Mouse (Mus musculus): ENCODE results near the gene Fus. TPM values are rescaled to one million over a fixed set of nuclear protein-coding genes. Genes with fewer than 3 reads are reported as not detected.

Fus gene
- 25.6 and 318 TPM in 2 replicates for polyA plus RNA-seq (2012; ENCODE audit: insufficient read depth, low replicate concordance)

- no peaks in the 10 kb centered on the region for H3K27me3 ChIP-seq (replicated peaks)
- H3K4me3 ChIP-seq (replicated peaks), result peak within 1 kb of the TSS; percentile 99
- peaks cover 31% of the 10 kb centered on the region for H3K36me3 ChIP-seq (replicated peaks; ENCODE audit: low read length)
- no peaks in the 10 kb centered on the region for H3K9me3 ChIP-seq
- H3K4me1 ChIP-seq, result peaks cover 37% of the 10 kb centered on the region
- no peak for TF ChIP-seq GATA1 (IDR thresholded peaks at IDR 0.05; ENCODE audit: borderline replicate concordance, low read length)
- TF ChIP-seq FLI1 (IDR thresholded peaks at IDR 0.05; ENCODE audit: low read length), result no peak; the same call in 1 of the 2 replicates
These were observed at the start of gene Fus for GRCm38 (mm10) chr7:127967004-127967921. Gene Fus (plus strand): TSS chr7:127967457.

- H3K9me3 ChIP-seq, result no peaks in the 10 kb centered on the region
- H3K36me3 ChIP-seq (replicated peaks; ENCODE audit: low read length), result peaks cover 75% of the 10 kb centered on the region
- no peaks in the 10 kb centered on the region for H3K27me3 ChIP-seq (replicated peaks)
- H3K4me1 ChIP-seq, result peaks cover 33% of the 10 kb centered on the region
- TF ChIP-seq GATA1 (IDR thresholded peaks at IDR 0.05; ENCODE audit: borderline replicate concordance, low read length), result no peak
- no peak for TF ChIP-seq FLI1 (IDR thresholded peaks at IDR 0.05; ENCODE audit: low read length)
- no peak overlapping the region for H3K4me3 ChIP-seq (replicated peaks)
These were observed 49.1 kb upstream of the Fus start for GRCm38 (mm10) chr7:127918203-127918602.

GRCm38 (mm10) chr7:127919290-127919689 is 48.0 kb upstream of the Fus start:
- TF ChIP-seq FLI1 (IDR thresholded peaks at IDR 0.05; ENCODE audit: low read length) (no peak), GATA1 (IDR thresholded peaks at IDR 0.05; ENCODE audit: borderline replicate concordance, low read length) (no peak)
- Histone ChIP-seq H3K9me3 (no peaks in the 10 kb centered on the region), H3K27me3 (replicated peaks) (no peaks in the 10 kb centered on the region), H3K4me1 (peaks cover 29% of the 10 kb centered on the region), H3K36me3 (replicated peaks; ENCODE audit: low read length) (peaks cover 86% of the 10 kb centered on the region), H3K4me3 (replicated peaks) (no peak overlapping the region)

GRCm38 (mm10) chr7:127921516-127921915 is 45.7 kb upstream of the Fus start:
- Histone ChIP-seq H3K36me3 (replicated peaks; ENCODE audit: low read length) (peaks cover 88% of the 10 kb centered on the region), H3K27me3 (replicated peaks) (no peaks in the 10 kb centered on the region)
- TF ChIP-seq GATA1 (IDR thresholded peaks at IDR 0.05; ENCODE audit: borderline replicate concordance, low read length), result no peak
- no peak for TF ChIP-seq FLI1 (IDR thresholded peaks at IDR 0.05; ENCODE audit: low read length)

GRCm38 (mm10) chr7:127922451-127923275 is 44.6 kb upstream of the Fus start:
- TF ChIP-seq FLI1 (IDR thresholded peaks at IDR 0.05; ENCODE audit: low read length) (no peak), GATA1 (IDR thresholded peaks at IDR 0.05; ENCODE audit: borderline replicate concordance, low read length) (no peak)
- H3K4me3 ChIP-seq (replicated peaks), result no peak overlapping the region
- peaks cover 26% of the 10 kb centered on the region for H3K4me1 ChIP-seq
- H3K36me3 ChIP-seq (replicated peaks; ENCODE audit: low read length), result peaks cover 89% of the 10 kb centered on the region
- no peaks in the 10 kb centered on the region for H3K9me3 ChIP-seq
- H3K27me3 ChIP-seq (replicated peaks), result no peaks in the 10 kb centered on the region

More at GRCm38 (mm10) chr7:127921516-127921915, 45.7 kb upstream of the Fus start:
- H3K4me3 ChIP-seq (replicated peaks), result no peak overlapping the region
- peaks cover 21% of the 10 kb centered on the region for H3K4me1 ChIP-seq
- no peaks in the 10 kb centered on the region for H3K9me3 ChIP-seq

GRCm38 (mm10) chr7:127923714-127924113 is 43.5 kb upstream of the Fus start:
- TF ChIP-seq FLI1 (IDR thresholded peaks at IDR 0.05; ENCODE audit: low read length) (no peak), GATA1 (IDR thresholded peaks at IDR 0.05; ENCODE audit: borderline replicate concordance, low read length) (no peak)
- peaks cover 82% of the 10 kb centered on the region for H3K36me3 ChIP-seq (replicated peaks; ENCODE audit: low read length)

GRCm38 (mm10) chr7:127925252-127925651 is 42.0 kb upstream of the Fus start:
- no peak for TF ChIP-seq GATA1 (IDR thresholded peaks at IDR 0.05; ENCODE audit: borderline replicate concordance, low read length)
- TF ChIP-seq FLI1 (IDR thresholded peaks at IDR 0.05; ENCODE audit: low read length), result no peak
- H3K9me3 ChIP-seq, result no peaks in the 10 kb centered on the region
- peaks cover 72% of the 10 kb centered on the region for H3K36me3 ChIP-seq (replicated peaks; ENCODE audit: low read length)
- H3K4me1 ChIP-seq, result peaks cover 45% of the 10 kb centered on the region
- no peak overlapping the region for H3K4me3 ChIP-seq (replicated peaks)
- H3K27me3 ChIP-seq (replicated peaks), result peaks cover 8% of the 10 kb centered on the region

More at GRCm38 (mm10) chr7:127923714-127924113, 43.5 kb upstream of the Fus start:
- H3K4me3 ChIP-seq (replicated peaks), result no peak overlapping the region
- H3K27me3 ChIP-seq (replicated peaks), result no peaks in the 10 kb centered on the region
- H3K9me3 ChIP-seq, result no peaks in the 10 kb centered on the region
- H3K4me1 ChIP-seq, result peaks cover 33% of the 10 kb centered on the region

GRCm38 (mm10) chr7:127926066-127926465 is 41.2 kb upstream of the Fus start:
- TF ChIP-seq FLI1 (IDR thresholded peaks at IDR 0.05; ENCODE audit: low read length) (no peak), GATA1 (IDR thresholded peaks at IDR 0.05; ENCODE audit: borderline replicate concordance, low read length) (no peak)
- H3K9me3 ChIP-seq, result no peaks in the 10 kb centered on the region
- H3K4me3 ChIP-seq (replicated peaks), result no peak overlapping the region
- H3K27me3 ChIP-seq (replicated peaks), result peaks cover 8% of the 10 kb centered on the region
- H3K4me1 ChIP-seq, result peaks cover 45% of the 10 kb centered on the region
- H3K36me3 ChIP-seq (replicated peaks; ENCODE audit: low read length), result peaks cover 64% of the 10 kb centered on the region

GRCm38 (mm10) chr7:127926846-127927245 is 40.4 kb upstream of the Fus start:
- TF ChIP-seq GATA1 (IDR thresholded peaks at IDR 0.05; ENCODE audit: borderline replicate concordance, low read length) (no peak), FLI1 (IDR thresholded peaks at IDR 0.05; ENCODE audit: low read length) (no peak)
- Histone ChIP-seq H3K27me3 (replicated peaks) (peaks cover 8% of the 10 kb centered on the region), H3K36me3 (replicated peaks; ENCODE audit: low read length) (peaks cover 61% of the 10 kb centered on the region), H3K4me3 (replicated peaks) (no peak overlapping the region), H3K4me1 (peaks cover 45% of the 10 kb centered on the region), H3K9me3 (no peaks in the 10 kb centered on the region)
